Mouse (Mus musculus) limb, embryonic 13.5 days (tissue): Measurements from ENCODE around the gene Gm37240. TPM values are rescaled to one million over a fixed set of nuclear protein-coding genes. Genes with fewer than 3 reads are reported as not detected.

ENCODE experiments used
- ATAC-seq: fragments of 200-750 bp; cut with Nextera tagmentation; 2 replicates; pipeline ENCODE4 v1.8.0; 2017; ENCODE audit warnings: low read depth, moderate number of reproducible peaks, moderate TSS enrichment; ENCODE audit not compliant: low FRiP score
- H3K27ac ChIP-seq: fragments of 300-500 bp; sonication (generic); 2 replicates; pipeline ENCODE4 v1.5.1; 2015; ENCODE audit warnings: inconsistent platforms, mild to moderate bottlenecking, moderate library complexity
- H3K27me3 ChIP-seq: fragments of 300-500 bp; sonication (generic); 2 replicates; pipeline ENCODE4 v1.6.1; 2015; ENCODE audit warnings: mild to moderate bottlenecking, inconsistent platforms
- H3K36me3 ChIP-seq: fragments of 300-500 bp; sonication (generic); 2 replicates; pipeline ENCODE4 v1.6.1; 2015; ENCODE audit warnings: inconsistent platforms, mild to moderate bottlenecking, moderate library complexity
- H3K4me1 ChIP-seq: fragments of 300-500 bp; sonication (generic); 2 replicates; pipeline ENCODE4 v1.6.1; 2015; ENCODE audit warnings: inconsistent platforms
- H3K4me2 ChIP-seq: fragments of 300-500 bp; sonication (generic); replicated peaks from 2 replicates; pipeline ENCODE4 v1.6.1; 2015; ENCODE audit warnings: inconsistent platforms, mild to moderate bottlenecking, moderate library complexity
- H3K4me3 ChIP-seq: fragments of 300-500 bp; sonication (generic); 2 replicates; pipeline ENCODE4 v1.5.1; 2015; ENCODE audit warnings: moderate library complexity, mild to moderate bottlenecking, inconsistent platforms
- H3K9ac ChIP-seq: fragments of 300-500 bp; sonication (generic); 2 replicates; pipeline ENCODE4 v1.6.1; 2015; ENCODE audit warnings: mild to moderate bottlenecking, inconsistent platforms
- H3K9me3 ChIP-seq: fragments of 300-500 bp; sonication (generic); 2 replicates; pipeline ENCODE4 v1.6.1; 2016; ENCODE audit warnings: inconsistent platforms
- WGBS: fragments of 180-500 bp; shearing (Covaris S2); methylation state at CpG from one replicate; pipeline ENCODE4 v1.1.7; 2015; 5-methylcytosine and 5-hydroxymethylcytosine counted together
- polyA plus RNA-seq: library from polyadenylated mRNA; unstranded; fragments of >200 nt; fragmentation: Nextera tagmentation; extraction: Ambion mirVana; gene quantifications from 2 replicates; pipeline ENCODE4 v1.2.1, GENCODE M21; 2015

Gene Gm37240
- polyA plus RNA-seq, 1 experiment from 2014 or later, result 6.1 TPM

- Histone ChIP-seq H3K4me1 (no peaks in the 10 kb centered on the region), H3K36me3 (no peaks in the 10 kb centered on the region), H3K4me2 (no peak overlapping the region), H3K9me3 (no peaks in the 10 kb centered on the region), H3K9ac (no peak overlapping the region), H3K4me3 (no peak overlapping the region), H3K27ac (no peak overlapping the region), H3K27me3 (no peaks in the 10 kb centered on the region)
- WGBS, result 91% methylated on average over 6 of the region's 6 CpGs
- ATAC-seq, result no peak
Measured at GRCm38 (mm10) chr3:85914806-85915205, 27.5 kb upstream of the Gm37240 start.

- ATAC-seq, result no peak
- no peaks in the 10 kb centered on the region for H3K27me3 ChIP-seq
- no peaks in the 10 kb centered on the region for H3K9me3 ChIP-seq
- no peaks in the 10 kb centered on the region for H3K36me3 ChIP-seq
- no peak overlapping the region for H3K4me2 ChIP-seq
- no peak overlapping the region for H3K4me3 ChIP-seq
- H3K27ac ChIP-seq, result no peak overlapping the region
- no peaks in the 10 kb centered on the region for H3K4me1 ChIP-seq
- no peak overlapping the region for H3K9ac ChIP-seq
- WGBS, result 82% methylated on average over 7 of the region's 7 CpGs
Measured at GRCm38 (mm10) chr3:85907136-85907535, 19.8 kb upstream of the Gm37240 start.

- H3K27me3 ChIP-seq, result no peaks in the 10 kb centered on the region
- H3K4me2 ChIP-seq, result no peak overlapping the region
Measured at GRCm38 (mm10) chr3:85904371-85904770, 17.1 kb upstream of the Gm37240 start.

GRCm38 (mm10) chr3:85895020-85895419, 7.7 kb upstream of the Gm37240 start:
- ATAC-seq, result no peak
- Histone ChIP-seq H3K27ac (no peak overlapping the region), H3K4me2 (no peak overlapping the region), H3K9ac (no peak overlapping the region), H3K36me3 (no peaks in the 10 kb centered on the region), H3K9me3 (no peaks in the 10 kb centered on the region), H3K27me3 (no peaks in the 10 kb centered on the region), H3K4me3 (no peak overlapping the region), H3K4me1 (no peaks in the 10 kb centered on the region)
- 93% methylated on average over 5 of the region's 5 CpGs for WGBS

More at GRCm38 (mm10) chr3:85904371-85904770, 17.1 kb upstream of the Gm37240 start:
- H3K27ac ChIP-seq, result no peak overlapping the region
- no peak overlapping the region for H3K9ac ChIP-seq
- no peaks in the 10 kb centered on the region for H3K4me1 ChIP-seq
- no peaks in the 10 kb centered on the region for H3K9me3 ChIP-seq
- no peak overlapping the region for H3K4me3 ChIP-seq
- no peaks in the 10 kb centered on the region for H3K36me3 ChIP-seq
- no peak for ATAC-seq

- ATAC-seq, result no peak
- WGBS, result 66% methylated on average over 1 of the region's 1 CpGs
- H3K27me3 ChIP-seq, result peaks cover 9% of the 10 kb centered on the region; the same call in 1 of the 2 replicates
- no peaks in the 10 kb centered on the region for H3K36me3 ChIP-seq
- H3K4me2 ChIP-seq, result no peak overlapping the region
- H3K4me1 ChIP-seq, result peaks cover 9% of the 10 kb centered on the region
- H3K9ac ChIP-seq, result no peak overlapping the region
- H3K9me3 ChIP-seq, result no peaks in the 10 kb centered on the region
- no peak overlapping the region for H3K4me3 ChIP-seq
- no peak overlapping the region for H3K27ac ChIP-seq
Measured at GRCm38 (mm10) chr3:85891571-85891970, 4.3 kb upstream of the Gm37240 start.

GRCm38 (mm10) chr3:85888221-85888671, 928 bp upstream of the Gm37240 start:
- H3K9ac ChIP-seq, result peak overlapping the region; percentile 69; the same call in 1 of the 2 replicates
- 0 out of 2 replicates have a peak overlapping the region, but pooled peaks have one; percentile 33 for H3K27ac ChIP-seq

GRCm38 (mm10) chr3:85886636-85887238, 581 bp downstream of the Gm37240 start:
- peak overlapping the region; percentile 3; the same call in 1 of the 2 replicates for H3K27ac ChIP-seq
- peak; percentile 4; the same call in 1 of the 2 replicates for ATAC-seq
- WGBS, result 4% methylated on average over 22 of the region's 22 CpGs

More at GRCm38 (mm10) chr3:85888221-85888671, 928 bp upstream of the Gm37240 start:
- no peak for ATAC-seq
- WGBS, result 15% methylated on average over 11 of the region's 11 CpGs
- Histone ChIP-seq H3K4me2 (peak overlapping the region; percentile 86), H3K36me3 (no peaks in the 10 kb centered on the region), H3K9me3 (no peaks in the 10 kb centered on the region), H3K4me1 (peaks cover 17% of the 10 kb centered on the region), H3K27me3 (peaks cover 12% of the 10 kb centered on the region; the same call in 1 of the 2 replicates), H3K4me3 (peak overlapping the region; percentile 61)

GRCm38 (mm10) chr3:85885906-85886305, 1.4 kb downstream of the Gm37240 start:
- ATAC-seq, result no peak
- 0 out of 2 replicates have a peak overlapping the region, but pooled peaks have one; percentile 61 for H3K4me3 ChIP-seq

More at GRCm38 (mm10) chr3:85886636-85887238, 581 bp downstream of the Gm37240 start:
- H3K9me3 ChIP-seq, result no peaks in the 10 kb centered on the region
- H3K9ac ChIP-seq, result peak overlapping the region; percentile 69
- H3K36me3 ChIP-seq, result no peaks in the 10 kb centered on the region
- peaks cover 12% of the 10 kb centered on the region; the same call in 1 of the 2 replicates for H3K27me3 ChIP-seq
- H3K4me2 ChIP-seq, result peak overlapping the region; percentile 86
- H3K4me1 ChIP-seq, result peaks cover 17% of the 10 kb centered on the region
- peak overlapping the region; percentile 61 for H3K4me3 ChIP-seq

GRCm38 (mm10) chr3:85880687-85881086, 6.6 kb downstream of the Gm37240 start:
- no peaks in the 10 kb centered on the region for H3K36me3 ChIP-seq
- no peak overlapping the region for H3K4me3 ChIP-seq
- H3K27me3 ChIP-seq, result no peaks in the 10 kb centered on the region
- H3K27ac ChIP-seq, result no peak overlapping the region
- no peaks in the 10 kb centered on the region for H3K9me3 ChIP-seq
- no peaks in the 10 kb centered on the region for H3K4me1 ChIP-seq
- no peak overlapping the region for H3K9ac ChIP-seq
- no peak for ATAC-seq
- WGBS, result 89% methylated on average over 2 of the region's 2 CpGs
- H3K4me2 ChIP-seq, result no peak overlapping the region

More at GRCm38 (mm10) chr3:85885906-85886305, 1.4 kb downstream of the Gm37240 start:
- Histone ChIP-seq H3K36me3 (no peaks in the 10 kb centered on the region), H3K9me3 (no peaks in the 10 kb centered on the region), H3K9ac (no peak overlapping the region), H3K27me3 (peaks cover 12% of the 10 kb centered on the region; the same call in 1 of the 2 replicates), H3K4me1 (peaks cover 17% of the 10 kb centered on the region), H3K27ac (no peak overlapping the region), H3K4me2 (peak overlapping the region; percentile 86)
- 52% methylated on average over 1 of the region's 1 CpGs for WGBS

- no peak overlapping the region for H3K27ac ChIP-seq
- H3K27me3 ChIP-seq, result no peaks in the 10 kb centered on the region
- H3K4me2 ChIP-seq, result no peak overlapping the region
- 88% methylated on average over 8 of the region's 8 CpGs for WGBS
- no peaks in the 10 kb centered on the region for H3K4me1 ChIP-seq
- H3K4me3 ChIP-seq, result no peak overlapping the region
- H3K36me3 ChIP-seq, result no peaks in the 10 kb centered on the region
- no peak for ATAC-seq
- no peak overlapping the region for H3K9ac ChIP-seq
- no peaks in the 10 kb centered on the region for H3K9me3 ChIP-seq
Measured at GRCm38 (mm10) chr3:85880068-85880467, 7.2 kb downstream of the Gm37240 start.

- no peaks in the 10 kb centered on the region for H3K27me3 ChIP-seq
- WGBS, result 79% methylated on average over 5 of the region's 5 CpGs
- H3K36me3 ChIP-seq, result no peaks in the 10 kb centered on the region
- no peak overlapping the region for H3K4me3 ChIP-seq
- no peak for ATAC-seq
- H3K9me3 ChIP-seq, result no peaks in the 10 kb centered on the region
- no peaks in the 10 kb centered on the region for H3K4me1 ChIP-seq
- H3K27ac ChIP-seq, result no peak overlapping the region
- H3K9ac ChIP-seq, result no peak overlapping the region
- H3K4me2 ChIP-seq, result no peak overlapping the region
Measured at GRCm38 (mm10) chr3:85878911-85879310, 8.4 kb downstream of the Gm37240 start.

GRCm38 (mm10) chr3:85863996-85864395, 23.3 kb downstream of the Gm37240 start:
- H3K27me3 ChIP-seq, result no peaks in the 10 kb centered on the region
- no peak for ATAC-seq
- WGBS, result 27% methylated on average over 3 of the region's 3 CpGs
- H3K4me3 ChIP-seq, result no peak overlapping the region
- no peak overlapping the region for H3K4me2 ChIP-seq
- H3K27ac ChIP-seq, result no peak overlapping the region
- peaks cover 2% of the 10 kb centered on the region; the same call in 1 of the 2 replicates for H3K9me3 ChIP-seq
- H3K36me3 ChIP-seq, result no peaks in the 10 kb centered on the region
- no peak overlapping the region for H3K9ac ChIP-seq
- H3K4me1 ChIP-seq, result no peaks in the 10 kb centered on the region
